Comparison of ENCODE assay signal across 7 mouse cellular contexts in the genomic region with DNA sequence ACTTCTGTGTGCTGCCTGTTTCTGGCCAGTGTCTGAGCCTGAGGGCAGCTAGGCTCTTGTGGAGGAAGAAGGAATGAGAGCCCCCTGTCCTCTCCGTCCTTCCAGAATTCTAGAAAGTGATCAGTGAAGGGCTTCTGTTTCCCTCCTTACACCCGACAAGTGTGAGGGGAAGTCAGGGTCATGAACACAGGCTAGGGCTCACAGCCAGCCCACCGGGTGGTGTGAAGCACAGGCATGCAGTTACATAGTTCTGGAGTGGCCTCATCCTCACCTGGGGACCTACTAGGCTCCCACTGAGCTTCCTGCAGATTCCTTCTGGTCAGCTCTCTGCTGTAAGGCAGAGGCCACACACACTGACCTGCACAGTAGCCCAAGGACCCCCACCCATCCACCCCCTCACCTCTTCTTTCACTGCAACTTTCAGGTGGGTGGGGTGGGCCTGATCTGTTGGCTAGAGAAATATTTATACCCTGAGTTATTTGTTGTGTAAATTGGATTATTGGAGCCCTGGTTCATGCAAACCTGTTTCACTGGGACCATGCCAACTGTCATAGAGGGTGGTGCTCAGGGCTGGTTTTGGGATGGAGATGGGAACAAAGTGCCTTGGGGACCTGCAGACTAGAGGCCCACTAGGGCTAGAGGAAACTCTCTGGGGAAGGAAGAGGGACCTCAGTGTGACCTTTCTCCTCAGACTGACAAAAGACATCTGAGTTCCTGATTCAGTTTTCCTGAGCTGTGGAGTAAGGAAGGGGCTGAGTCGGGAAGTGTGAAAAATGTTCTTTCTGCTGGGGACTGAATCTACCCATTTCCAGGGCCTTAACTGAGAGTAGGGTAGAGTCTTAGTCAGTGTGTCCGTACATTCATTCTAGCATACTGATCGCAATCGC. TPM values are rescaled to one million over a fixed set of nuclear protein-coding genes. Genes with fewer than 3 reads are reported as not detected.
A peak's percentile ranks its signal among the peaks of the same experiment; 100 is the strongest.
DNase-seq lines count a peak whose midpoint lies in the region; ATAC-seq lines count a peak whose summit lies in the region.

No protein-coding gene starts in this region.

- no peaks in the 10 kb centered on the region for H3K27me3 ChIP-seq in embryonic facial prominence, embryonic 14.5 days (replicated peaks; ENCODE audit: control insufficient read depth, insufficient read depth, low read length)
- no peaks in the 10 kb centered on the region for H3K27me3 ChIP-seq in liver, embryonic 15.5 days

- peak; percentile 18 for DNase-seq in kidney, adult 18-20 months
- DNase-seq in kidney, adult 8-10 months, result no peak
- peak; percentile 66 for DNase-seq in Muller cell, postnatal 12 days (ENCODE audit: inconsistent ontology term)
- no peak for DNase-seq in embryonic facial prominence, embryonic 14.5 days (ENCODE audit: low spot score)
- DNase-seq in c-Kit-positive CD71-positive TER-119-positive erythroid progenitor cells, embryonic 14.5 days (ENCODE audit: low spot score), result no peak
- no peak for DNase-seq in gastrocnemius, postnatal 36 days

- H3K4me2 ChIP-seq in embryonic facial prominence, embryonic 14.5 days (ENCODE audit: low read depth, low read length), result no peak overlapping the region
- H3K4me2 ChIP-seq in liver, embryonic 15.5 days, result no peak overlapping the region

- WGBS in embryonic facial prominence, embryonic 14.5 days, result 54% methylated on average over 7 of the region's 7 CpGs
- WGBS in liver, embryonic 15.5 days (ENCODE audit: insufficient replicate concordance), result 52% methylated on average over 7 of the region's 7 CpGs

- peaks cover 31% of the 10 kb centered on the region for H3K36me3 ChIP-seq in embryonic facial prominence, embryonic 14.5 days (ENCODE audit: control insufficient read depth, insufficient read depth, low read length)
- peaks cover 6% of the 10 kb centered on the region; the same call in 1 of the 2 replicates for H3K36me3 ChIP-seq in liver, embryonic 15.5 days (replicated peaks)

- H3K27ac ChIP-seq in embryonic facial prominence, embryonic 14.5 days (replicated peaks; ENCODE audit: low read depth, low read length), result no peak overlapping the region; the same call in 1 of the 2 replicates
- peak overlapping the region; percentile 24; the same call in 1 of the 2 replicates for H3K27ac ChIP-seq in liver, embryonic 15.5 days (replicated peaks)

- 0 out of 2 replicates have a peak, but pooled peaks have one; percentile 2 for ATAC-seq in embryonic facial prominence, embryonic 14.5 days (ENCODE audit: low read depth)
- ATAC-seq in liver, embryonic 15.5 days (ENCODE audit: insufficient read depth), result no peak

- no peak overlapping the region for H3K9ac ChIP-seq in embryonic facial prominence, embryonic 14.5 days (ENCODE audit: low read depth, low read length)
- H3K9ac ChIP-seq in liver, embryonic 15.5 days, result no peak overlapping the region

- intact Hi-C loops in gastrocnemius, postnatal 36 days (cut with DNase I), result no loop called here

- H3K4me1 ChIP-seq in embryonic facial prominence, embryonic 14.5 days (ENCODE audit: control insufficient read depth, insufficient read depth, low read length), result peaks cover 80% of the 10 kb centered on the region
- peaks cover 87% of the 10 kb centered on the region for H3K4me1 ChIP-seq in liver, embryonic 15.5 days (replicated peaks)

- no peak overlapping the region for H3K4me3 ChIP-seq in embryonic facial prominence, embryonic 14.5 days (ENCODE audit: low read depth, low read length)
- H3K4me3 ChIP-seq in liver, embryonic 15.5 days (replicated peaks), result no peak overlapping the region

- no peaks in the 10 kb centered on the region for H3K9me3 ChIP-seq in embryonic facial prominence, embryonic 14.5 days (ENCODE audit: control insufficient read depth, low read length)
- no peaks in the 10 kb centered on the region for H3K9me3 ChIP-seq in liver, embryonic 15.5 days (replicated peaks)

RNA-seq across cellular contexts. Expression of a gene that starts 10.7 kb away (rescaled TPM):
- 88.6 and 96.3 TPM in 2 replicates for polyA plus RNA-seq in embryonic facial prominence, embryonic 14.5 days (2014; fragmentation: Nextera tagmentation; extraction: Ambion mirVana)
- 31.4 and 36.7 TPM in 2 replicates for polyA plus RNA-seq in liver, embryonic 15.5 days (2015; fragmentation: Nextera tagmentation; extraction: Ambion mirVana)
- 10 to 100 TPM; 14.2 to 15.4 TPM for total RNA-seq in gastrocnemius, postnatal 36 days (2021)

RNA-seq across cellular contexts. Expression of a gene that starts 27.2 kb away (rescaled TPM):
- 712 and 810 TPM in 2 replicates for polyA plus RNA-seq in embryonic facial prominence, embryonic 14.5 days (2014; fragmentation: Nextera tagmentation; extraction: Ambion mirVana)
- 185 and 242 TPM in 2 replicates for polyA plus RNA-seq in liver, embryonic 15.5 days (2015; fragmentation: Nextera tagmentation; extraction: Ambion mirVana)
- 100 to 1,000 TPM; 349 to 430 TPM for total RNA-seq in gastrocnemius, postnatal 36 days (2021)

RNA-seq across cellular contexts. Expression of a gene that starts 31.1 kb away (rescaled TPM):
- polyA plus RNA-seq in embryonic facial prominence, embryonic 14.5 days (2014; fragmentation: Nextera tagmentation; extraction: Ambion mirVana), result 7.0 and 7.5 TPM in 2 replicates
- 0.30 and 0.39 TPM in 2 replicates for polyA plus RNA-seq in liver, embryonic 15.5 days (2015; fragmentation: Nextera tagmentation; extraction: Ambion mirVana)
- total RNA-seq in gastrocnemius, postnatal 36 days (2021), result under 1 TPM; 0.31 to 0.64 TPM

RNA-seq across cellular contexts. Expression of a gene that starts 33.8 kb away (rescaled TPM):
- not detected in 2 replicates for polyA plus RNA-seq in embryonic facial prominence, embryonic 14.5 days (2014; fragmentation: Nextera tagmentation; extraction: Ambion mirVana)
- polyA plus RNA-seq in liver, embryonic 15.5 days (2015; fragmentation: Nextera tagmentation; extraction: Ambion mirVana), result not detected in 2 replicates
- total RNA-seq in gastrocnemius, postnatal 36 days (2021), result not detected

RNA-seq across cellular contexts. Expression of a gene that starts 43.1 kb away (rescaled TPM):
- 10.3 and 11.8 TPM in 2 replicates for polyA plus RNA-seq in embryonic facial prominence, embryonic 14.5 days (2014; fragmentation: Nextera tagmentation; extraction: Ambion mirVana)
- 5.4 and 5.8 TPM in 2 replicates for polyA plus RNA-seq in liver, embryonic 15.5 days (2015; fragmentation: Nextera tagmentation; extraction: Ambion mirVana)
- 1 to 10 TPM; 5.5 to 5.7 TPM for total RNA-seq in gastrocnemius, postnatal 36 days (2021)

Comparison
In these comparisons a context has a peak if more than half of its experiments do, and no peak if none do; other contexts are left out.
1. DNase-seq: peak in kidney, adult 18-20 months (single experiment) and Muller cell, postnatal 12 days (single experiment); none in kidney, adult 8-10 months (0 of 2), embryonic facial prominence, embryonic 14.5 days (single experiment), c-Kit-positive CD71-positive TER-119-positive erythroid progenitor cells, embryonic 14.5 days (single experiment) and gastrocnemius, postnatal 36 days (0 of 2).